Mouse (Mus musculus) lung, embryonic 16.5 days (tissue): ENCODE measurements around the gene Slc5a10. TPM values are rescaled to one million over a fixed set of nuclear protein-coding genes. Genes with fewer than 3 reads are reported as not detected.

Experiments
- ATAC-seq: fragments of 200-750 bp; cut with Nextera tagmentation; 2 replicates; pipeline ENCODE4 v1.8.0; 2017; ENCODE audit warnings: low read depth, mild to moderate bottlenecking, moderate library complexity
- H3K27ac ChIP-seq: fragments of 300-500 bp; sonication (generic); 2 replicates; pipeline ENCODE4 v1.5.1; 2014; ENCODE audit warnings: mild to moderate bottlenecking, control low read depth, low read length
- H3K27me3 ChIP-seq: fragments of 300-500 bp; sonication (generic); 2 replicates; pipeline ENCODE4 v1.6.1; 2014; ENCODE audit warnings: low read depth, low read length, mixed read lengths; ENCODE audit not compliant: control insufficient read depth, insufficient read depth
- H3K36me3 ChIP-seq: fragments of 300-500 bp; sonication (generic); 2 replicates; pipeline ENCODE4 v1.6.1; 2014; ENCODE audit warnings: low read length; ENCODE audit not compliant: control insufficient read depth, insufficient read depth
- H3K4me1 ChIP-seq: fragments of 300-500 bp; sonication (generic); replicated peaks from 2 replicates; pipeline ENCODE4 v1.6.1; 2014; ENCODE audit warnings: low read length, mixed read lengths; ENCODE audit not compliant: control insufficient read depth, insufficient read depth
- H3K4me2 ChIP-seq: fragments of 300-500 bp; sonication (generic); 2 replicates; pipeline ENCODE4 v1.6.1; 2014; ENCODE audit warnings: low read depth, low read length, control low read depth
- H3K4me3 ChIP-seq: fragments of 300-500 bp; sonication (generic); 2 replicates; pipeline ENCODE4 v1.5.1; 2014; ENCODE audit warnings: mild to moderate bottlenecking, low read length, control low read depth
- H3K9ac ChIP-seq: fragments of 300-500 bp; sonication (generic); 2 replicates; pipeline ENCODE4 v1.6.1; 2014; ENCODE audit warnings: low read length, control low read depth
- H3K9me3 ChIP-seq: fragments of 300-500 bp; sonication (generic); 2 replicates; pipeline ENCODE4 v1.6.1; 2016; ENCODE audit warnings: low read length; ENCODE audit not compliant: control insufficient read depth
- WGBS: fragments of 180-500 bp; shearing (Covaris S2); extraction: QIAGEN DNeasy Blood & Tissue Kit; methylation state at CpG from one replicate; pipeline ENCODE4 v1.1.7; 2014; 5-methylcytosine and 5-hydroxymethylcytosine counted together
- polyA plus RNA-seq: library from polyadenylated mRNA; unstranded; fragments of >200 nt; fragmentation: Nextera tagmentation; extraction: Ambion mirVana; gene quantifications from 2 replicates; pipeline ENCODE4 v1.2.1, GENCODE M21; 2015

Gene Slc5a10
- polyA plus RNA-seq, 1 experiment from 2014 or later, result 0.08 TPM

DNA sequence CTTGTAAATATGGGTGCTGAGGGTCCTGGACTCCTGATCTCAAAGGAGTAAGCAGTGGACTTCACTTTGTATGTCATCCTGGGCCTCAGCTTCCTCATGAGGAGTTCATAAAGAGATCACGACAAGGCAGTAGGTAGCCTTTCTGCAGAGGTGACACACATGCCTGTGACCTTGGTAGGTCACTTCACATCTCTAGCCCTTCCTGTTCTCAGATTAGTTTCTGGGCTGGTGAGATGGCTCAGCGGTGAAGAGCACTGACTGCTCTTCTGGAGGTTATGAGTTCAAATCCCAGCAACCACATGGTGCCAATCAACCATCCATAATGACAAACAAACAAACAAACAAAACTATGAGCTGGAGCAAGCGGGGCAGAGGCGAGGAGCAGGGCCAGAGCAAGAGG lies 42.9 kb downstream of the Slc5a10 start:
- Histone ChIP-seq H3K9me3 (no peaks in the 10 kb centered on the region), H3K36me3 (no peaks in the 10 kb centered on the region), H3K27me3 (0 out of 2 replicates have a peak, but pooled peaks cover 3% of the 10 kb centered on the region), H3K9ac (no peak overlapping the region), H3K4me3 (no peak overlapping the region), H3K4me2 (no peak overlapping the region), H3K27ac (no peak overlapping the region), H3K4me1 (peaks cover 11% of the 10 kb centered on the region; the same call in 1 of the 2 replicates)
- ATAC-seq, result no peak
- 80% methylated on average over 4 of the region's 4 CpGs for WGBS

- Histone ChIP-seq H3K9ac (no peak overlapping the region), H3K36me3 (no peaks in the 10 kb centered on the region), H3K4me2 (no peak overlapping the region), H3K9me3 (no peaks in the 10 kb centered on the region), H3K27me3 (no peaks in the 10 kb centered on the region), H3K27ac (no peak overlapping the region), H3K4me1 (peaks cover 11% of the 10 kb centered on the region; the same call in 1 of the 2 replicates), H3K4me3 (no peak overlapping the region)
- no peak for ATAC-seq
- WGBS, result 82% methylated on average over 7 of the region's 7 CpGs
Observed at GRCm38 (mm10) chr11:61676216-61676854, 44.3 kb downstream of the Slc5a10 start.

GRCm38 (mm10) chr11:61675332-61675731 lies 45.3 kb downstream of the Slc5a10 start:
- Histone ChIP-seq H3K27me3 (no peaks in the 10 kb centered on the region), H3K27ac (no peak overlapping the region), H3K4me2 (no peak overlapping the region), H3K4me1 (peaks cover 11% of the 10 kb centered on the region; the same call in 1 of the 2 replicates), H3K9ac (no peak overlapping the region), H3K4me3 (no peak overlapping the region), H3K9me3 (no peaks in the 10 kb centered on the region), H3K36me3 (no peaks in the 10 kb centered on the region)
- ATAC-seq, result no peak
- 40% methylated on average over 2 of the region's 2 CpGs for WGBS

GRCm38 (mm10) chr11:61674839-61675159 lies 45.8 kb downstream of the Slc5a10 start:
- Histone ChIP-seq H3K9ac (no peak overlapping the region), H3K4me2 (no peak overlapping the region), H3K27me3 (no peaks in the 10 kb centered on the region), H3K36me3 (no peaks in the 10 kb centered on the region), H3K27ac (no peak overlapping the region), H3K4me1 (peaks cover 11% of the 10 kb centered on the region), H3K9me3 (no peaks in the 10 kb centered on the region), H3K4me3 (no peak overlapping the region)
- peak; percentile 37 for ATAC-seq
- 11% methylated on average over 8 of the region's 8 CpGs for WGBS

DNA sequence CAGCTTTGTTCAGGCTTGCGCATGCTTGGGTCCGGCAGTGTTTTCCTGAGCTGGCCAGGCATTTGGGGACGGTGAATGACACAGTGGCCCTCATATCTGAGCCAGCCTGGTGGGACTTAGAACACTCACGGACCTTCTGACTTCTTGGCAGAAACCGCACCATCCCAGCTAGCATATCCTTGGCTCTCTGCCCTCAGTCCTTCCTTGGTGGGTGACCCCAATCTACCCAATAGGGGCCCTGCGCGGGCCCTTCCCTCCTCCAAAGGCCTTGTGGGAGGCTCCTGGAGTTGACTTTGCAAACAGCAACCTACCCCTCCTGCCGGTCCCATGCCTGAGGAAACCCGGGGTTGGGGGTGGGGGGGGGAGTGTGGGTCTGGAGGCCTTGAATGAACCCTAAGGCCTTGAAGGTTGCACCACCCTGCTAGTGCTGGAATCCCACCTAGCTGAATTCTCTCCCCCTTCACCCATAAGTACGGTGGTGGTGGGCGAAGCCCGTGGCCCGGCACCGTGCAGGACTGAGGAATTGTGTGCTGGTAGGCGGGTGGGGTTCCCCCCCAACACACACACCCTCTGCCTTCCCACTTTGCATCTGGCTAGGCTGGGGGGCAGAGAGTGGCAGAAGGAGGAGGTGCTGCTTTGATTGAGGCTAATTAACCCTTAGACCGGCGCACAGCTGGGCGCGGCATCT lies 46.3 kb downstream of the Slc5a10 start:
- no peak overlapping the region for H3K9ac ChIP-seq

DNA sequence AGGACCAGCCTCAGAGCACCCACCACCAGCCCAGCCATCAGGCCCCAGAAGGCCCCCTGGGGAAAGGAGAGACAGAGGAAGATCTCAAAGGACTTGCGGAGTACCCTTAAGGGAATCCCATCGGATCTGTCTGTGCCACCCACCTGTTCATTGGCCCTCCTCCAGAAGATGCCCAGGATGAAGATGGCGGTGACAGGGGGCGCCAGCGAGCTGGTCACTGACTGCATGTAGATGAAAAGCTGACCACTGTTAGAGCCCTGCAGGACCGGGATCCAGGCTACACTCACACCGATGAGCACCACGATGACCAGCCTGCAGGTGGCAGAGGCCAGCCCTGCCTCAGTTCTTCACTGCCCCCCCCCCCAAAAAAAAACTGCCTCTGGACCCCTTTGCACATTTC lies 46.9 kb downstream of the Slc5a10 start:
- no peak for ATAC-seq
- no peaks in the 10 kb centered on the region for H3K36me3 ChIP-seq

More for the DNA sequence above, 46.3 kb downstream of the Slc5a10 start:
- WGBS, result 30% methylated on average over 18 of the region's 19 CpGs
- Histone ChIP-seq H3K27ac (no peak overlapping the region), H3K4me3 (no peak overlapping the region), H3K27me3 (no peaks in the 10 kb centered on the region), H3K4me1 (peaks cover 11% of the 10 kb centered on the region), H3K36me3 (no peaks in the 10 kb centered on the region), H3K9me3 (no peaks in the 10 kb centered on the region), H3K4me2 (no peak overlapping the region)
- ATAC-seq, result peak; percentile 39

DNA sequence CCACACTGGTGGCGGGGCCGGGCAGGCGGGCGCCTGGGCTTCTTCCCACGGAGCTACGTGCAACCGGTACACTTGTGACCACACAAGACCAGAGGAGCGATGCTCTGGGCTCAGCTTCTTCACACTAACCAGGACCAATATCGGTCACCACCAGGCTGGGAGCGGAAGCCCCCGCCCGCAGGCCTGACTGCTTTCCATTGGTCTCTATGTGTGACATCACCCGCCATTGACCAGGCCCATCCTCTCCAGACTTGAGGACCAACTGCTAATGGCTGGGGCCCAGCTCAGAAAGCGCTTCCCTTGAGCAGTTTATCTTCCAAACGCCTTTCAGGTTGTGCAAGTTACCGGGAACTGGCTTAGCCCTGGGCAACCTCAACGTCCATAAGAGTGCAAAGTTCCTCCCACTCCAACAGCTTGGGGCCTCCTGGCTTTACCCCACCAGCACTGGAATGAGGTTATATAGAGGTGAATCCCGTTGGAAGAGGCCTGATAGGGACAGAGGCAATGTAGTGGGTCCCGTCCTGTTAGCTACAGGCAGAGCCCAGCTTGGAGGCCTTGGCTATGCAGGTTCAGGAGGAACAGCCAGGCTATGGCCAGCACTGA lies 48.7 kb downstream of the Slc5a10 start:
- H3K4me3 ChIP-seq, result no peak overlapping the region
- peaks cover 19% of the 10 kb centered on the region for H3K4me1 ChIP-seq

More for the DNA sequence above, 46.9 kb downstream of the Slc5a10 start:
- no peaks in the 10 kb centered on the region for H3K27me3 ChIP-seq
- H3K4me2 ChIP-seq, result no peak overlapping the region
- no peak overlapping the region for H3K4me3 ChIP-seq
- peaks cover 11% of the 10 kb centered on the region for H3K4me1 ChIP-seq
- H3K27ac ChIP-seq, result no peak overlapping the region
- no peaks in the 10 kb centered on the region for H3K9me3 ChIP-seq
- no peak overlapping the region for H3K9ac ChIP-seq
- 47% methylated on average over 8 of the region's 8 CpGs for WGBS

GRCm38 (mm10) chr11:61669492-61670490 lies 50.8 kb downstream of the Slc5a10 start:
- Histone ChIP-seq H3K4me2 (no peak overlapping the region), H3K4me3 (no peak overlapping the region), H3K27ac (no peak overlapping the region), H3K4me1 (peaks cover 17% of the 10 kb centered on the region), H3K9ac (no peak overlapping the region), H3K9me3 (no peaks in the 10 kb centered on the region), H3K36me3 (no peaks in the 10 kb centered on the region), H3K27me3 (no peaks in the 10 kb centered on the region)
- WGBS, result 48% methylated on average over 14 of the region's 14 CpGs
- ATAC-seq, result no peak

More for the DNA sequence above, 48.7 kb downstream of the Slc5a10 start:
- H3K36me3 ChIP-seq, result no peaks in the 10 kb centered on the region
- no peak overlapping the region for H3K27ac ChIP-seq
- no peak overlapping the region for H3K9ac ChIP-seq
- WGBS, result 54% methylated on average over 19 of the region's 19 CpGs
- no peaks in the 10 kb centered on the region for H3K27me3 ChIP-seq
- no peak for ATAC-seq
- H3K4me2 ChIP-seq, result no peak overlapping the region
- H3K9me3 ChIP-seq, result no peaks in the 10 kb centered on the region
